Mouse (Mus musculus) forebrain, embryonic 16.5 days (tissue): ENCODE data around the gene Acbd6. TPM values are rescaled to one million over a fixed set of nuclear protein-coding genes. Genes with fewer than 3 reads are reported as not detected.

Experiments used
- ATAC-seq: fragments of 200-750 bp; cut with Nextera tagmentation; 2 replicates; pipeline ENCODE4 v1.8.0; 2017; ENCODE audit warnings: mild to moderate bottlenecking, moderate library complexity
- H3K27ac ChIP-seq: fragments of 300-500 bp; sonication (generic); 2 replicates; pipeline ENCODE4 v1.5.1; 2014; ENCODE audit warnings: low read length, control low read depth
- H3K27me3 ChIP-seq: fragments of 300-500 bp; sonication (generic); replicated peaks from 2 replicates; pipeline ENCODE4 v1.6.1; 2014; ENCODE audit warnings: low read length; ENCODE audit not compliant: control insufficient read depth, insufficient read depth
- H3K36me3 ChIP-seq: fragments of 300-500 bp; sonication (generic); 2 replicates; pipeline ENCODE4 v1.6.1; 2014; ENCODE audit not compliant: control insufficient read depth, insufficient read depth
- H3K4me1 ChIP-seq: fragments of 300-500 bp; sonication (generic); replicated peaks from 2 replicates; pipeline ENCODE4 v1.6.1; 2014; ENCODE audit warnings: low read length; ENCODE audit not compliant: control insufficient read depth, insufficient read depth
- H3K4me2 ChIP-seq: fragments of 300-500 bp; sonication (generic); 2 replicates; pipeline ENCODE4 v1.6.1; 2014; ENCODE audit warnings: mild to moderate bottlenecking, low read length, control low read depth
- H3K4me3 ChIP-seq: fragments of 300-500 bp; sonication (generic); replicated peaks from 2 replicates; pipeline ENCODE4 v1.5.1; 2014; ENCODE audit warnings: mild to moderate bottlenecking, low read length, control low read depth
- H3K9ac ChIP-seq: fragments of 300-500 bp; sonication (generic); replicated peaks from 2 replicates; pipeline ENCODE4 v1.6.1; 2014; ENCODE audit warnings: low read depth, low read length, control low read depth
- H3K9me3 ChIP-seq: fragments of 300-500 bp; sonication (generic); 2 replicates; pipeline ENCODE4 v1.6.1; 2016; ENCODE audit warnings: low read length; ENCODE audit not compliant: control insufficient read depth
- WGBS: fragments of 180-500 bp; shearing (Covaris S2); extraction: QIAGEN DNeasy Blood & Tissue Kit; methylation state at CpG from one replicate; pipeline ENCODE4 v1.1.7; 2014; 5-methylcytosine and 5-hydroxymethylcytosine counted together
- polyA plus RNA-seq: library from polyadenylated mRNA; unstranded; fragments of >200 nt; fragmentation: Nextera tagmentation; extraction: Ambion mirVana; gene quantifications from 2 replicates; pipeline ENCODE4 v1.2.1, GENCODE M21; 2015

Gene Acbd6
- polyA plus RNA-seq, 1 experiment from 2014 or later, result 87.4 TPM

DNA sequence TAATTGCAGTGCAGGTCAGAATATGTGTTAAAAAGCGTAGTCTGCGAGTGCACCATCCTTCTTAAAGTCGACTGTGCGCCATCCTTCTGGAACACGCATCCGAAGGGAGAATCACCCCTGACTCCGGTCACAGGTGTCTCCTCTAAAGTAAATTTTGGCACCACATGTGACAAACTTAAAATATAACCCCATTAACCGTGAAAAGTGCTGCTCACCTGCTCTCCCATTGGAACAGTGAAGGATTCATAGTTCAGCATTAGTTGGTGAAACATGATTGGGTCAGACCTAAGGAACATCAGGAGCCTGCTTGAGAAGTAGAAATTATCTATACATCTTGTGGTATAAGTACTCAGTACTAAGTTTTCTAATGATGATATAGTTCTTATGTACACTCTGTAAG is 65.3 kb downstream of the Acbd6 start:
- no peaks in the 10 kb centered on the region for H3K9me3 ChIP-seq
- no peak for ATAC-seq
- no peaks in the 10 kb centered on the region for H3K27me3 ChIP-seq
- H3K4me3 ChIP-seq, result no peak overlapping the region
- H3K4me1 ChIP-seq, result no peaks in the 10 kb centered on the region
- peaks cover 2% of the 10 kb centered on the region for H3K36me3 ChIP-seq
- H3K4me2 ChIP-seq, result no peak overlapping the region
- no peak overlapping the region for H3K27ac ChIP-seq
- no peak overlapping the region for H3K9ac ChIP-seq
- WGBS, result 92% methylated on average over 8 of the region's 8 CpGs

GRCm38 (mm10) chr1:155627746-155628145 is 69.8 kb downstream of the Acbd6 start:
- H3K4me2 ChIP-seq, result no peak overlapping the region
- H3K9ac ChIP-seq, result no peak overlapping the region
- no peak overlapping the region for H3K27ac ChIP-seq
- H3K9me3 ChIP-seq, result no peaks in the 10 kb centered on the region
- no peak overlapping the region for H3K4me3 ChIP-seq
- no peaks in the 10 kb centered on the region for H3K4me1 ChIP-seq
- H3K27me3 ChIP-seq, result no peaks in the 10 kb centered on the region
- peaks cover 2% of the 10 kb centered on the region for H3K36me3 ChIP-seq
- ATAC-seq, result no peak
- 93% methylated on average over 2 of the region's 2 CpGs for whole genome bisulfite sequencing

DNA sequence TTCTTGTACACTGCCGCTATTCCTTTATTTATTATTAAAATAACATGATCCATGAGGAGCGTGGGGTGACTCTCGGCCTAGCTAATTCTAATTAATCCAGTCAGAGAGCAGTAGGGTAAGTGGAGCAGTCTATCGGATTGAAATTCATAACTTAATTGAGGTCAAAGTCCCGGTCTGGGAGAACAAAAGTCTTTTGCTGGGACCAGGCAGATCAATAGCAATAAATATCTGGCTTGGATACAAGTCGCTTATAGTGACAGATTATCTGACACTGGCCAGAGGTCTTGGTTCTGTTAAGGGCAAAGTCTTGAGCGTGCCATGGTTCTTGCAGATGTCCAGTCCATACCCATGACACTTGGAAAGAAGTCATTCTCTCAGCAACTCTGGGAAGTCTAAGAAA is 78.7 kb downstream of the Acbd6 start:
- no peaks in the 10 kb centered on the region for H3K4me1 ChIP-seq
- no peak overlapping the region for H3K4me2 ChIP-seq
- H3K4me3 ChIP-seq, result no peak overlapping the region
- H3K27ac ChIP-seq, result no peak overlapping the region
- ATAC-seq, result no peak
- H3K36me3 ChIP-seq, result no peaks in the 10 kb centered on the region
- WGBS, result 83% methylated on average over 7 of the region's 7 CpGs
- no peaks in the 10 kb centered on the region for H3K27me3 ChIP-seq
- no peak overlapping the region for H3K9ac ChIP-seq
- no peaks in the 10 kb centered on the region for H3K9me3 ChIP-seq

GRCm38 (mm10) chr1:155645816-155646215 is 87.9 kb downstream of the Acbd6 start:
- no peak for ATAC-seq
- no peak overlapping the region for H3K9ac ChIP-seq
- WGBS, result 72% methylated on average over 5 of the region's 5 CpGs
- no peak overlapping the region for H3K4me2 ChIP-seq
- no peak overlapping the region for H3K4me3 ChIP-seq
- H3K4me1 ChIP-seq, result peaks cover 6% of the 10 kb centered on the region
- no peaks in the 10 kb centered on the region for H3K9me3 ChIP-seq
- no peaks in the 10 kb centered on the region for H3K27me3 ChIP-seq
- no peaks in the 10 kb centered on the region for H3K36me3 ChIP-seq
- H3K27ac ChIP-seq, result no peak overlapping the region

GRCm38 (mm10) chr1:155646345-155647307 is 88.7 kb downstream of the Acbd6 start:
- no peak for ATAC-seq
- Histone ChIP-seq H3K4me2 (no peak overlapping the region), H3K9ac (no peak overlapping the region), H3K27me3 (no peaks in the 10 kb centered on the region), H3K4me1 (peaks cover 6% of the 10 kb centered on the region), H3K9me3 (no peaks in the 10 kb centered on the region), H3K36me3 (no peaks in the 10 kb centered on the region), H3K27ac (no peak overlapping the region), H3K4me3 (no peak overlapping the region)
- 43% methylated on average over 10 of the region's 10 CpGs for WGBS

DNA sequence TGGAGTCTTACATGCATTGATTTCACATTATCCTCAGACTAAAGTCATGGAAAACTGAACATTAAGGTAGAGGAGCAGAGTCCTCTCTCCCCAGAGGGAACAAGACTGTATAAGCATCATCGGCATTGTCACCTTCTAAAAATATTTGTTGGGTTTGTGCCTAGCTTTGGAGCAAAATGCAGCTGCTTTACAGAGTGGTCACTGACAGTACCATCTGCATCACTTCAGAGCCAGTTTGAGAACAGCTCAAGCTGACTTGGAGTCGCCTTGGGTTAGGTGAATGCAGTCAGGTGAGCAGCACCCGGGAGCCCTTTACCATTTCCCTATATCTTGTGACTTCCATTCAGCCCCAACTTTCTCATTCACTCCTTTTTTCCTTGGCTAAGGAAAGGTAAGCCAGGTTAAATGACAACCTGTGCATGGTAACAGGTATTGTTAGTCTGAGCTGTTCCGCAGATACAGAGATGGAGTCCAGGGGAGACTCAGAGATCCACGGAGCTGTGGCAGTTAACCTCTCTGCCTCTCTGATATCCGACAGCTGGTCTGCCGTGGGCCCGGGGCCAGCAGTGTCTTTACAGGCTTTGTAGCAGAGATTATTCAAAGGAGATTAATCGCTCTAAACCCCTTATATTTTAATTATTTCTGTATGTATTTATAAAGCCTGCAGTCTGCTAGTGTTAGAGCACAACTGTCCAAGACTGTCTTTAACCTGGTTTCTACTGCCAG is 92.4 kb downstream of the Acbd6 start:
- no peak overlapping the region for H3K9ac ChIP-seq
- no peaks in the 10 kb centered on the region for H3K36me3 ChIP-seq
- no peak overlapping the region for H3K4me2 ChIP-seq
- no peaks in the 10 kb centered on the region for H3K9me3 ChIP-seq
- H3K27me3 ChIP-seq, result no peaks in the 10 kb centered on the region
- H3K4me1 ChIP-seq, result peaks cover 6% of the 10 kb centered on the region
- H3K4me3 ChIP-seq, result no peak overlapping the region
- 53% methylated on average over 9 of the region's 9 CpGs for WGBS
- H3K27ac ChIP-seq, result no peak overlapping the region
- ATAC-seq, result no peak

- no peak for ATAC-seq
- 17% methylated on average over 3 of the region's 3 CpGs for WGBS
- Histone ChIP-seq H3K4me3 (no peak overlapping the region), H3K4me2 (no peak overlapping the region), H3K9ac (no peak overlapping the region), H3K4me1 (no peaks in the 10 kb centered on the region; the same call in 1 of the 2 replicates), H3K27me3 (no peaks in the 10 kb centered on the region), H3K9me3 (no peaks in the 10 kb centered on the region), H3K36me3 (no peaks in the 10 kb centered on the region), H3K27ac (no peak overlapping the region)
Observed at GRCm38 (mm10) chr1:155654961-155655360, 97.0 kb downstream of the Acbd6 start.

GRCm38 (mm10) chr1:155656321-155656720 is 98.4 kb downstream of the Acbd6 start:
- Histone ChIP-seq H3K4me2 (no peak overlapping the region), H3K9me3 (no peaks in the 10 kb centered on the region), H3K27ac (no peak overlapping the region), H3K9ac (no peak overlapping the region), H3K4me3 (no peak overlapping the region), H3K36me3 (no peaks in the 10 kb centered on the region), H3K27me3 (no peaks in the 10 kb centered on the region), H3K4me1 (no peaks in the 10 kb centered on the region)
- WGBS, result 59% methylated on average over 5 of the region's 5 CpGs
- ATAC-seq, result no peak

DNA sequence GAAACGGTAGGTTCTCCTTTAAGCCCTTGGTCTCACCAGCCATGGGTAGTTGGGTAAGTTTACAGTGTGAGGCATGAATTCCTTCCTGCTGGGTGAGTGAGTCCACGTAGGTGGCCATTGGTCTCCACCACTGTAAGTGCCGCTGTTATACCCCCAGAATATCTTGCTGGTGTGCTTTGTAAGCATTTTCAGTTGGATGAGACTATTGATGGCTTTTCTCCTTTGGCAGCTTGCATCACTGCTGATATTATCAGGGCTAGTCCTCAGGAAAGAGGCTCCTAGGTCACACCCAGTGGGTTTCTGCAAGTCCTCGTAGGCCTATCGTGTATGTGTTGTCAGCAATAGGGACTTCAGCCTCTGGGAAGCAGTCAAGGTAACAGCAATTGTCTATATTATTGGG is 106.1 kb downstream of the Acbd6 start:
- H3K9me3 ChIP-seq, result no peaks in the 10 kb centered on the region

More for the DNA sequence above, 106.1 kb downstream of the Acbd6 start:
- Histone ChIP-seq H3K27me3 (no peaks in the 10 kb centered on the region), H3K4me2 (no peak overlapping the region), H3K4me1 (no peaks in the 10 kb centered on the region), H3K4me3 (no peak overlapping the region), H3K36me3 (no peaks in the 10 kb centered on the region), H3K9ac (no peak overlapping the region), H3K27ac (no peak overlapping the region)
- WGBS, result 92% methylated on average over 5 of the region's 5 CpGs
- ATAC-seq, result no peak
